Mouse (Mus musculus) kidney, embryonic 14.5 days (tissue): ENCODE data around the gene Gm21887. TPM values are rescaled to one million over a fixed set of nuclear protein-coding genes. Genes with fewer than 3 reads are reported as not detected.
"Not testable (repeated sequence)": the region's sequence is repeated elsewhere in the genome, so short reads cannot be mapped to it uniquely, and the experiment has no call there.

ENCODE experiments used
- ATAC-seq: fragments of 200-750 bp; cut with Nextera tagmentation; 2 replicates; pipeline ENCODE4 v1.8.0; 2017; ENCODE audit warnings: moderate number of reproducible peaks, mild to moderate bottlenecking, moderate TSS enrichment, moderate library complexity; ENCODE audit not compliant: low FRiP score, low TSS enrichment
- H3K27ac ChIP-seq: fragments of 300-500 bp; sonication (generic); 2 replicates; pipeline ENCODE4 v1.5.1; 2014; ENCODE audit warnings: low read depth, mild to moderate bottlenecking, low read length, moderate library complexity, mixed read lengths
- H3K27me3 ChIP-seq: fragments of 300-500 bp; sonication (generic); 2 replicates; pipeline ENCODE4 v1.6.1; 2014; ENCODE audit warnings: mild to moderate bottlenecking, low read length; ENCODE audit not compliant: control insufficient read depth, insufficient read depth
- H3K36me3 ChIP-seq: fragments of 300-500 bp; sonication (generic); 2 replicates; pipeline ENCODE4 v1.6.1; 2014; ENCODE audit warnings: low read length, mixed read lengths; ENCODE audit not compliant: control insufficient read depth, insufficient read depth
- H3K4me1 ChIP-seq: fragments of 300-500 bp; sonication (generic); 2 replicates; pipeline ENCODE4 v1.6.1; 2014; ENCODE audit warnings: low read length, mixed read lengths; ENCODE audit not compliant: control insufficient read depth, insufficient read depth
- H3K4me2 ChIP-seq: fragments of 300-500 bp; sonication (generic); replicated peaks from 2 replicates; pipeline ENCODE4 v1.6.1; 2014; ENCODE audit warnings: low read depth, mild to moderate bottlenecking, low read length
- H3K4me3 ChIP-seq: fragments of 300-500 bp; sonication (generic); 2 replicates; pipeline ENCODE4 v1.5.1; 2014; ENCODE audit warnings: mild to moderate bottlenecking, low read length
- H3K9ac ChIP-seq: fragments of 300-500 bp; sonication (generic); 2 replicates; pipeline ENCODE4 v1.6.1; 2014; ENCODE audit warnings: low read depth, mild to moderate bottlenecking, low read length, moderate library complexity
- H3K9me3 ChIP-seq: fragments of 300-500 bp; sonication (generic); 2 replicates; pipeline ENCODE4 v1.6.1; 2016; ENCODE audit warnings: low read length; ENCODE audit not compliant: control insufficient read depth
- WGBS: fragments of 180-500 bp; shearing (Covaris S2); extraction: QIAGEN DNeasy Blood & Tissue Kit; methylation state at CpG from one replicate; pipeline ENCODE4 v1.1.7; 2014; 5-methylcytosine and 5-hydroxymethylcytosine counted together
- polyA plus RNA-seq: library from polyadenylated mRNA; unstranded; fragments of >200 nt; fragmentation: Nextera tagmentation; extraction: Ambion mirVana; gene quantifications from 2 replicates; pipeline ENCODE4 v1.2.1, GENCODE M21; 2014

The Gm21887 gene
- polyA plus RNA-seq, 1 experiment from 2014 or later = 279 TPM

DNA sequence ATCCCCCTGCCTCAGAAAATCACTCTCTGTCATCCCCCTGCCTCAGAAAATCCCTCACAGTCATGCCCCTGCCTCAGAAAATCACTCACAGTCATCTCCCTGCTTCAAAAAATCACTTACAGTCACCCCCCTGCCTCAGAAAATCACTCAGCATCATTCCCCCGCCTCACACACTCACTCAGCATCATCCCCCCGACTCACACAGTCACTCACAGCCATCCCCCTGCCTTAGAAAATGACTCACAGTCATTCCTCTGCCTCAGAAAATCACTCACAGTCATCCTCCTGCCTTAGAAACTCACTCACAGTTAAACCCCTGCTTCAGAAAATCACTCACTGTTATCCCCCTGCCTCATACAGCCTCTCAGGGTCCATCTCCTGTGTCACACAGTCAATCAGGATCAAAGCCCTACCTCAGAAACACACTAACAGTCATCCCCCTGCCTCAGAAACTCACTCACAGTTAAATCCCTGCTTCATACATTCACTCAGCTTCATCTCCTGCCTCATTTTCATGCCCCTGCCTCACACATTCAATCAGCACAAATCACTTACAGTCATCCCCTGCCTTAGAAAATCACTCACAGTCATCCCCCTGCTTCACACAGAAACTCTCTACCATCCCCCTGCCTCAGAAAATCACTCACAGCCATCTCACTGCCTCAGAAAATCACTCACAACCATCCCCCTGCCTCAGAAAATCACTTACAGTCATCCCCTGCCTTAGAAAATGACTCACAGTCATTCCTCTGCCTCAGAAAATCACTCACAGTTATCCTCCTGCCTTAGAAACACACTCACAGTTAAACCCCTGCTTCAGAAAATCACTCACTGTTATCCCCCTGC lies 14.4 kb upstream of the Gm21887 start:
- not testable (repeated sequence) for ATAC-seq

DNA sequence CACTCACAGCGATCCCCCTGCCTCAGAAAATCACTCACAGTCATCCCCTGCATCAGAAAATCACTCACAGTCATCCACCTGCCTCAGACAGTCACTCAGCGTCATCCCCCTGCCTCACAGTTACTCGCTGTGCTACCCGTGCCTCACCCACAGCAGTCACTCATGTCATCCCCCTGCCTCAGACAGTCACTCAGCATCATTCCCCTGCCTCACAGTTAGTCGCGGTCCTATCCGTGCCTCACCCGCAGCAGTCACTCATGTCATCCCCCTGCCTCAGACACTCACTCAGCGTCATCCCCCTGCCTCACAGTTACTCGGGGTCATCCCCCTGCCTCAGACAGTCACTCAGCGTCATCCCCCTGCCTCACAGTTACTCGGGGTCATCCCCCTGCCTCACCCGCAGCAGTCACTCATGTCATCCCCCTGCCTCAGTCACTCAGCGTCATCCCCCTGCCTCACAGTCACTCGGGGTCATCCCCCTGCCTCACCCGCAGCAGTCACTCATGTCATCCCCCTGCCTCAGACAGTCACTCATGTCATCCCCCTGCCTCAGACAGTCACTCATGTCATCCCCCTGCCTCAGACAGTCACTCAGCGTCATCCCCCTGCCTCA lies 13.4 kb upstream of the Gm21887 start:
- H3K36me3 ChIP-seq, H3K4me3 ChIP-seq, H3K27ac ChIP-seq, H3K27me3 ChIP-seq, ATAC-seq, H3K9ac ChIP-seq, H3K4me1 ChIP-seq, H3K4me2 ChIP-seq: not testable (repeated sequence)
- WGBS = 62% methylated on average over 17 of the region's 17 CpGs
- peaks cover 52% of the 10 kb centered on the region for H3K9me3 ChIP-seq

More for the DNA sequence above, 14.4 kb upstream of the Gm21887 start:
- H3K36me3 ChIP-seq, H3K27me3 ChIP-seq, H3K27ac ChIP-seq, H3K4me2 ChIP-seq, H3K4me1 ChIP-seq, H3K9ac ChIP-seq, H3K4me3 ChIP-seq: not testable (repeated sequence)
- 52% methylated on average over 2 of the region's 2 CpGs for WGBS
- H3K9me3 ChIP-seq = peaks cover 50% of the 10 kb centered on the region

DNA sequence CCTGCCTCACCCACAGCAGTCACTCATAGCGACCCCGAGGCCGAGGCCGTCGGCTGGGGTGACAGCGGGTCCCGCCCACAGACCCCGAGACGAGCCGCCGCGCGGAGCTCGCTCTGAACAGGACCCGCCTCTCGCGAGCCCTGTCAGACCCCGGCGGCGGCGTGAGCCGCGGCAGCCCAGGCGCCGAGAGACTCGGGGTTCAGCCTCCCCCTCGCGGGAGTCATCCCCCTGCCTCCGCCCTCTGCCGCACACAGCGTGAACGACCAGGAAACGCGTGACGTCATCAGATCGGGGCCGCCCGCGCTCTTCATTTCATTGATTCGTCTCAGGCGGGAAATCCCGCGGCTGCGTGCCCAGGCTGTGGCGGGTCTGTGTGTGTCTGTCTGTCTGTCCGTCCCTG lies 12.5 kb upstream of the Gm21887 start:
- H3K4me2 ChIP-seq = peak overlapping the region; percentile 60
- peaks cover 53% of the 10 kb centered on the region for H3K9me3 ChIP-seq
- H3K36me3 ChIP-seq, H3K27ac ChIP-seq, H3K4me1 ChIP-seq, H3K27me3 ChIP-seq: not testable (repeated sequence)
- peak overlapping the region; percentile 31 for H3K4me3 ChIP-seq
- peak; percentile 34 for ATAC-seq
- WGBS = 54% methylated on average over 46 of the region's 46 CpGs
- peak overlapping the region; percentile 0; the same call in 1 of the 2 replicates for H3K9ac ChIP-seq

DNA sequence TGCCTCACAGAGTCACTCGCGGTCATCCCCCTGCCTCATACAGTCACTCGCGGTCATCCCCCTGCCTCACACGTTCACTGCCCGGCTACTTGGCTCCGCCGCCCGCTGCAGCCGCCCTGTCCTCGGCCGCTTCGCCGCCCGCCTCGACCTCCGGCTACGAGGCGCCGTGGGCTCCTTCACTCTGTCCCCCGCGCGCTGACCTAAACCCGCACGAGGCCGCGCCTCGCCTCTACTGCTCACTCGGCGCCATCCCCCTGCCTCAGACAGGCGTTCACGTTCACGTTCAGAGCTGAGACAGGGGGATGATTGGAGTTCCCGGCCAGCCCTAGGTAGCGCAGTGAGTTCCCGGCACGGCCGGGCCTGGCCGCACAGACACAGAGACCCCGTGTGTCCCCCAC lies 12.0 kb upstream of the Gm21887 start:
- 57% methylated on average over 40 of the region's 40 CpGs for WGBS
- not testable (repeated sequence) for H3K36me3 ChIP-seq, H3K4me1 ChIP-seq, H3K27me3 ChIP-seq
- Histone ChIP-seq H3K4me2 (peak overlapping the region; percentile 60), H3K9me3 (peaks cover 49% of the 10 kb centered on the region), H3K27ac (peak overlapping the region; percentile 32; the same call in 1 of the 2 replicates), H3K9ac (peak overlapping the region; percentile 5), H3K4me3 (peak overlapping the region; percentile 31)
- ATAC-seq = peak; percentile 36; the same call in 1 of the 2 replicates

DNA sequence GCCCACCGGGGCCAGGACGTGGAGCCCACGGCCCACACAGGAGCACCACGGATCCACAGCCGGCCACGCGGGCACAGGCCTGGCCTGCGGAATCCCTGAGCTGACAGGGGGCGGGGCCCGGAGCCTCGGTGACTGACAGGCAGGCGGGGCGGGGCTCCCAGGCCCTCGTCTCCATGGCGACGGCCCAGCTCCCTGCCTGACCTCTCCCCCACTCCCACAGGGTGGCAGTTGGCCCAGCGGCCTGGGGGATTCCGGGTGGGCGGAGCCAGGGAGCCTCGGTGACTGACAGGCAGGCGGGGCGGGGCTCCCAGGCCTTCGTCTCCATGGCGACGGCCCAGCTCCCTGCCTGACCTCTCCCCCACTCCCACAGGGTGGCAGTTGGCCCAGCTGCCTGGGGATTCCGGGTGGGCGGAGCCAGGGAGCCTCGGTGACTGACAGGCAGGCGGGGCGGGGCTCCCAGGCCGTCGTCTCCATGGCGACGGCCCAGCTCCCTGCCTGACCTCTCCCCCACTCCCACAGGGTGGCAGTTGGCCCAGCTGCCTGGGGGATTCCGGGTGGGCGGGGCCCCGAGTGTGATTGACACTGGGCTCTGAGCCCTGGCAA lies 11.5 kb upstream of the Gm21887 start:
- H3K4me2 ChIP-seq = peak overlapping the region; percentile 60
- H3K36me3 ChIP-seq, H3K4me1 ChIP-seq, H3K27me3 ChIP-seq: not testable (repeated sequence)
- H3K9me3 ChIP-seq = peaks cover 45% of the 10 kb centered on the region
- peak overlapping the region; percentile 5 for H3K9ac ChIP-seq
- peak; percentile 93 for ATAC-seq
- WGBS = 34% methylated on average over 37 of the region's 37 CpGs
- H3K4me3 ChIP-seq = peak overlapping the region; percentile 31
- peak overlapping the region; percentile 32; the same call in 1 of the 2 replicates for H3K27ac ChIP-seq

DNA sequence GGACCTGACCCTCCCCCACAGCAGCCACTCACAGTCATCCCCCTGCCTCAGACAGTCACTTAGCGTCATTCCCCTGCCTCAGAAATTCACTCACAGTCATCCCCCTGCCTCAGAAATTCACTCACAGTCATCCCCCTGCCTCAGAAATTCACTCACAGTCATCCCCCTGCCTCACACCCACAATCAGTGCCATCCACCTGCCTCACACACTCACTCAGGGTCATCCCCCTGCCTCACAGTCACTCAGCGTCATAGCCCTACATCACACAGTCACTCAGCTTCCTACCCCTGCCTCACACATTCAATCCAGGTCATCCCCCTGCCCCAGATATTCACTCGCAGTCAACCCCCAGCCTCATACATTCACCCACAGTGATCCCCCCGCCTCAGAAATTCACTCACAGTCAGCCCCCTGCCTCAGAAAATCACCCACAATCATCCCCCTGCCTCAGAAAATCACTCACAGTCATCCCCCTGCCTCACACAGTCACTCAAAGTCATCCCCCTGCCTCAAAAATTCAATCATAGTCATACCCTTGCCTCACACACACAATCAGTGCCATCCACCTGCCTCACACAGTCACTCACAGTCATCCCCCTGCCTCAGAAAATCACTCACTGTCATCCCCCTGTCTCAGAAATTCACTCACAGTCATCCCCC lies 10.8 kb upstream of the Gm21887 start:
- 57% methylated on average over 4 of the region's 4 CpGs for WGBS
- H3K36me3 ChIP-seq, H3K4me3 ChIP-seq, H3K27me3 ChIP-seq, ATAC-seq, H3K27ac ChIP-seq, H3K9ac ChIP-seq, H3K4me2 ChIP-seq, H3K4me1 ChIP-seq: not testable (repeated sequence)
- H3K9me3 ChIP-seq = peaks cover 40% of the 10 kb centered on the region

DNA sequence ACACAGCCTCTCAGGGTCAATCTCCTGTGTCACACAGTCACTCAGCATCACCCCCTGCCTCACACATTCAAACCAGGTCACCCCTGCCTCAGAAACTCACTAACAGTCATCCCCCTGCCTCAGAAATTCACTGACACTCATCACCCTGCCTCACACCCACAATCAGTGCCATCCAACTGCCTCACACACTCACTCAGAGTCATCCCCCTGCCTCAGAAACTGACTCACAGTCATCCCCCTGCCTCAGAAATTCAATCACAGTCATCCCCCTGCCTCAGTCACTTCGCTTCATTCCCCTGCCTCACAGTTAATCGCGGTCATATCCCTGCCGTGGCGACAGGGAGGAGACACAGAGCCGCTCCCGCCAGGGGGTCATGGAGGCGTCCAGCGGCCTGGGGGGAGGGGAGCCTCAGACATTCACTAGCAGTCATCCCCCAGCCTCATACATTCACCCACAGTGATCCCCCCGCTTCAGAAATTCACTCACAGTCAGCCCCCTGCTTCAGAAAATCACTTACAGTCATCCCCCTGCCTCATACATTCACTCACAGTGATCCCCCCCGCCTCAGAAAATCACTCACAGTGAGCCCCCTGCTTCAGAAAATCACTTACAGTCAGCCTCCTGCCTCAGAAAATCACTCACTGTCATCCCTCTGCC lies 10.1 kb upstream of the Gm21887 start:
- H3K27ac ChIP-seq, H3K4me1 ChIP-seq, ATAC-seq, H3K4me2 ChIP-seq, H3K36me3 ChIP-seq, H3K9ac ChIP-seq, H3K4me3 ChIP-seq, H3K27me3 ChIP-seq: not testable (repeated sequence)
- H3K9me3 ChIP-seq = peaks cover 37% of the 10 kb centered on the region
- 50% methylated on average over 11 of the region's 11 CpGs for WGBS

DNA sequence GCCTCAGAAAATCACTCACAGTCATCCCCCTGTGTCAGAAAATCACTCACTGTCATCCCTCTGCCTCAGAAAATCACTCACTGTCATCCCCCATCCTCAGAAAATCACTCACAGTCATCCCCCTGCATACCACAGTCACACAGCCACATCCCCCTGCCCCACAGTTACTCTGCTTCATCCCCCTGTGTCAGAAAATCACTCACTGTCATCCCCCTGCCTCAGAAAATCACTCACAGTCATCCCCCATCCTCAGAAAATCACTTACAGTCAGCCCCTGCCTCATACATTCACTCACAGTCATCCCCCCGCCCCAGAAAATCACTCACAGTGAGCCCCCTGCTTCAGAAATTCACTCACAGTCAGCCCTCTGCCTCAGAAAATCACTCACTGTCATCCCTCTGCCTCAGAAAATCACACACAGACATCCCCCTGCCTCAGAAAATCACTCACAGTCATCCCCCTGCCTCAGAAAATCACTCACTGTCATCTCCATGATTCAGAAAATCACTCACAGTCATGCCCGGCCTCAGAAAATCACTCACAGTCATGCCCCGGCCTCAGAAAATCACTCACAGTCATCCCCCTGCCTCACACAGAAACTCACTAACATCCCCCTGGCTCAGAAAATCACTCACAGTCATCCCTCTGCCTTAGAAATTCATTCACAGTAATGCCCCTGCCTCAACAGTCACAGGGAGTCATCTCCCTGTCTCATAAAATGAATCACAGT lies 9.4 kb upstream of the Gm21887 start:
- 75% methylated on average over 3 of the region's 3 CpGs for WGBS
- peaks cover 31% of the 10 kb centered on the region for H3K9me3 ChIP-seq
- H3K4me1 ChIP-seq, H3K27me3 ChIP-seq, H3K4me2 ChIP-seq, H3K36me3 ChIP-seq, H3K9ac ChIP-seq, ATAC-seq, H3K27ac ChIP-seq, H3K4me3 ChIP-seq: not testable (repeated sequence)
